Mouse (Mus musculus) v-Abl transformed pro-B cells (cell line): Measurements from ENCODE around the gene Evl.

Experiments used
- in situ Hi-C, 2 experiments: fragments of 400-800 bp; cut with MboI; formaldehyde crosslinking; loops; one replicate each; pipeline ENCODE4 v1.15.1; 2025; ENCODE audit not compliant: unreplicated experiment in 2 of 2

Gene Evl

DNA sequence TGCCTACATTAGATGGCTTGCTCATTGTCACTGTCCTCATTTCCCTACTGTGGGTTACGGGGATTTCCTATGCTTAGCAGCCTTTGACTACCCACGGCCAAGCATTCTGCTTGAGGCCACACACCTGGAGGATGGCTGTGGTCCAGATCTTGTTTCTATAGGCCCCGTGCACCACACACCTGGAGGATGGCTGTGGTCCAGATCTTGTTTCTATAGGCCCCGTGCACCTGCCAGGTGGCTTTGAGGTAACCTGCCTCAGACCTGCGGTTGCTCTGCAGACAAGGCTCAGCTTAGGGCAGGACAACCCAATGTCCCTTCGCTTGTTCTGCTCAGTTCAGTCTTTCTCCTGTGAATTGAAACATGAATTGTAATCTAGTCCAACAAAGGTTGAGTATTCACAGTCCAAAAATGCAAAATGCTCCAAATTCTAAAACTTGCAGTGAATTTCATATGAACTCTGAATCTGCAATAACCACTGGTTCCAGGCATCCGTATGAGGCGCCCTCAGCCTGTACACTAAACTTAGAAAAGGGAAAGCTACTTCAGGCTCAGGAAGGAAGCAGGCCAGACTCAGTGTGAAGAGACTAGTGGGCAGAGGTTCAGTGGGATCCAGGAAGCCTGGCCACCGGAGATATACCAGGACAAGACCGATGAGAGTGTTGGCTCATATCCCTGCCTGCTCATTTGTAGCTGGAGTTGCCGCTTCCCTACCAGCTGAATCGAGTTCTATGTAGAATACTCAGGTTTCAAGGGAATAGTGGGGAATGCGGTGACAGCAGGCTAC lies 127.9 kb downstream of the Evl start:
- in situ Hi-C loops = no loop called here

DNA sequence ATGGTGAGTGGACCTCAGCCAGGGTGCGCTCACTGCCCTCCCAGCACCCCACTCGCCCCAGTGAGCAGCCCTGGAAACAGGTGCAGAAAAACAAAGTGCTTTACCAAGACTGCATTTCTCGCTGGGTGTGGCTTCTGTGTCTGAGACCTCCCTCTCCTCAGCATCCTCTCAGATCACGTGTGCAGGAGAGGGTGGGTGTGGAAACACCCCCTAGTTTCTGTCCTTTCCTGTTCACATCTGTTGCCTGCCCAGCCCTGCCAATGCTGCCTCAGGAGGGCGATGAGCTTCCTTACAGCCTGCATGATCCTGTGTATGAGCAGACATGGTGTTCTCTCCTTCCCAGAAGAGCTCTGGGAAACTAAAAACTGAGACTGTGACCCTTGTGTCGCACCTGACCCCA lies 131.9 kb downstream of the Evl start:
- in situ Hi-C loops = no loop called here

DNA sequence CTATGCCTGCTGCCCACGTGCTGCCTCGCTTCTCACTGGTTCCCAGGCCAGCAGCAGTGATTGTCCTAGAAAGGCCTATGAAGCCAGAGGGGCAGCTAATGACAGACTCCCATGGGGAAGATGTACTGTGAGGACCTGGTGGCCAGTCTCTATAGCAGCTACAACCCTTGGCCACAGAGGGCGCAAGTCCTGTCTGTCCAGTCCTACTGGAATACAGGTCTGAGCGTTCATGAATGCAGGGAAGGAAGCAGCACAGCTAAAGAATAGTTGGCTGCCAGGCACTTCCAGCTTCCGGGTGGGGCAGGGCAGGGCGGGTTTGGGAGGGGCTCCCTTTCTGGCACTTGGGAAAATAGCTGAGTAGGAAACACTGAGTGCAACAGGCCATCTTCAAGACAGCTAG lies 132.4 kb downstream of the Evl start:
- in situ Hi-C loops = no loop called here

DNA sequence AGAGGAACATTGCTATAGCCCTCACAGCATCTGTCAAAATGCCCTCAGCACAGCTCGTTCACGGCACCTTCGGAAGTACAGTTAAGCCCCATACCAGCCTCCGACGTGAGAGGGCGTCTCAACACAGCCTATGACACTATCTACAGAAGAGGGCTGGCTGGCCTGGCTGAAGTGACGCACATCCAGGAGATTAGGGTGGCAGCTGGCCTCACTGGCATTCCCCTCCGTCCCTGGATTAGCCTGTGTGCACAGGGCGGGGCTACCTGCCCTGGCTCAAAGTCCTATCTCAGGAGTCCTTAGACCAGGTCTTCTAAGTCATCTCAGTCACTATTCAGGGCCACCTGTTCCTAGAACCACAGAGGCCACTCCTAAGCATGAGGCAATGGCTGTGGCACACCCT lies 134.6 kb downstream of the Evl start:
- in situ Hi-C loops = no loop called here

GRCm38 (mm10) chr12:108690529-108690928 lies 136.0 kb downstream of the Evl start:
- in situ Hi-C loops = no loop called here

DNA sequence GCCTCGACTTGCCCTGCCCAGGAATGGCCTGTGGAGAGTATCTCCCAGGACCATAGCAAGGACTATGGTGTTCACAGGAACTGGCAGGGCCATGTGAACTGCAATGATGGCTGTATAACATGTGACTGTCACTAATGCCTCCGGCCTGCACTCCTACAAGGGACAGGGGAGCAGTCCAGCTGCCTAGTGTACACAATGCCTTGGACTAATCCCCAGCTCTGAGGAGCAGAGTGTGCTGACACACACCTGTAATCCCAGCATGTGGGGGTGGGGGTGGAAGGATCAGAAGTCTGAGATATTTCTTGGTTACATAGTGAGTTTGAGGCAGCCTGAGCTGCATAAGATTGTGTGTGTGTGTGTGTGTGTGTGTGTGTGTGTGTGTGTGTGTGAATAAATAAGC lies 139.1 kb downstream of the Evl start:
- in situ Hi-C loops = no loop called here

DNA sequence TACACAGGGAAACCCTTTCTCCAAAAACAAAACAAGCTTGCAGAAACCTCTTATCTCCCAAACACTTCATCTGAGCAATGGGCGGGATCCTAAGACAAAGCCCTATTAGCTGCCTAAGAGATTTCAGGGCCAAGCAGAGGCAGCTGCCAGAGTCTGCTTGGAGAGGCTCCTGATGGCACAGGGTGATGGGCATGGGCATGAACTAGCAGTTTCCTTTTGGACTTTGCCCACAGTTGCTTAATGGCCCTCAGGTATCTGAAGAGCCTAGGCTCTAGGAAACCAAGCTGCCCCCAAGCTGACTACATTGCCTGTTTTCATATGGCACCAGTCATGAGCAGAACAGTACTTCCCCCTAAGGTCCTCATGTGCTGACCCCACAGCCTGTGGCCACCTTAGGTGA lies 139.7 kb downstream of the Evl start:
- in situ Hi-C loops = no loop called here

GRCm38 (mm10) chr12:108698697-108699471 lies 144.4 kb downstream of the Evl start:
- in situ Hi-C loops = no loop called here

DNA sequence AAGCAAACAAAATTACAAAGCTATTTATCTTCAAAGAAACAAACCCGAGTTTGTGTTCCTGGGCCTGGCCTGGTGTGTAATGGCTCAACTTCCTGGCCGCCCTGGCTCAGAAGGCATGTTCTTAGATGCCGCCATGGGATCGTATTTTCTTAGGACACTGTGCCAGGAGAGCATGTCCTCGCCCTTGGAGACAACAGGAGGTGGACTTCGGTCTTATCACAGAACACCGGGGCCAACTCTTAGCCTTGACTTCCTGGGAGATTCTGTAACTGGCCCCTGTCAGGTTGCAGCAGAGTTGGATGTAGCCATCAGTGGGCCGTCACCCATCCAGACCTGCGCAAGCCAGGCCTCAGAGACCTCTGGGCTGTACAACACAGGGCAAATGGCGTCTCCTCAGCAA lies 145.1 kb downstream of the Evl start:
- in situ Hi-C loops = no loop called here

DNA sequence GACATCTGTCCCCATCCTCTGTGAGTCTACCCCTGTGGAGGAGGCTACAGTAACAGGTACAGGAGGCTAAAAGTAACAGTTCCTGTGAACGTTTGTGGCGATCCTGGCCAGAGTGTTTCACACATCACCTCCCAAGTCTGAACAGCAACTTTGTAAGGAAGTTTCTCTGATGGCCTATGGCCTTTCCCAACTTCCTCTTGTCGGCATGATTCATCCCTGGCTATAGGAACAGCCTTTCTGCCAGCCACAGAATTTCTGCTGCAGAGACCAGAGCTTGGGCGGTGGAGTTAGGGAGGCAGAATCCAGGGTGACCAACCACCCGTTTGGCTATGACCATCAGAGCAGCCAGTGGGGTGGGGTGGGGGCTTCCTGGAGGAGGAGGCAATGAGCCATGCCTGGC lies 145.5 kb downstream of the Evl start:
- in situ Hi-C loops = loop anchor here in 1 of 2 experiments (25.0 kb wide), 2 partner anchors 1262 to 1662 kb away; no protein-coding TSS in a partner anchor

DNA sequence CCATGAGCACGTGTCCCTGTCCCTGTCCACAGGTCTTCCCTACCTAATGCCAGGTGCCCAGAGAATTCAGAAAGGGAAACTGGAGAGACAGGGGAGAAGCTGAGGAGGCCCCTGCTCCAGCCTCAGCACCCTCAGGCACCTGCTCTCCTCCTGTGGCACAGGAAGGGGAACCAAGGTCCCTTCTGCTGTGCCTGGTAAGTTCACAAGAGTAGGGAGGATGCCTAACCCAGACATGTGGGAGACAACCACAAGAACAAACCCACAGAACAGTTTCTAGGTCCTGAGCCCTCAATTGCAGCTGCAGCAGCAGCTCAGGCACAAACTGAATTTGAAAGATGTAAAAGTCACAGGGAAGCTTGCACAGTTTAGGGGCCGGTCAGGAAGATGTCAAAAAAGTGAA lies 146.7 kb downstream of the Evl start:
- in situ Hi-C loops = loop anchor here in 1 of 2 experiments (25.0 kb wide), 2 partner anchors 1261 to 1661 kb away; no protein-coding TSS in a partner anchor

GRCm38 (mm10) chr12:108702185-108702584 lies 147.7 kb downstream of the Evl start, which contains the start of gene Degs2:
TSS of gene Degs2 (minus strand) at chr12:108702315.
- in situ Hi-C loops = loop anchor here in 1 of 2 experiments (25.0 kb wide), 2 partner anchors 1260 to 1660 kb away; no protein-coding TSS in a partner anchor

- in situ Hi-C loops = loop anchor here in 1 of 2 experiments (25.0 kb wide), 2 partner anchors 1257 to 1657 kb away; no protein-coding TSS in a partner anchor
Observed at GRCm38 (mm10) chr12:108705486-108705885, 151.0 kb downstream of the Evl start.

DNA sequence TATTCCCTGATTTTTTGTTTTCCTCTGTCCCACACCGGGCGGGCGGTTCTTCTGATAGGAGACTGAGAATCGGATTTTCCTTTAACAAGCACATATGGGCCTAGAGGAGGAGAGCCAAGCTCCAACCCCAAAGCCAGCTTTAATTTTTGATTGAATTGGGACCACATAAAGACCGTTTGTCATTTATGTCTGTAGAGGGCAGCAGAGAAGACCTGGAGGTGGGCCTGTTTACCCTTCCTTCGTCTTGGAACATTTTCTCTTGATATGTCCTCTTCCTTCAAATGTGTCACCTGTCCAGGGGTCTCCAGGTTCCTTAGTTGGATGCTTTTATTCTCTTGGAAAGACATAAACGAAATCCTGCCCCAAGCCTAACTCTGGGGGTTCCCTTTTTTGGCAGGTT lies 151.6 kb downstream of the Evl start:
- in situ Hi-C loops = loop anchor here in 1 of 2 experiments (25.0 kb wide), 2 partner anchors 1256 to 1656 kb away; no protein-coding TSS in a partner anchor

DNA sequence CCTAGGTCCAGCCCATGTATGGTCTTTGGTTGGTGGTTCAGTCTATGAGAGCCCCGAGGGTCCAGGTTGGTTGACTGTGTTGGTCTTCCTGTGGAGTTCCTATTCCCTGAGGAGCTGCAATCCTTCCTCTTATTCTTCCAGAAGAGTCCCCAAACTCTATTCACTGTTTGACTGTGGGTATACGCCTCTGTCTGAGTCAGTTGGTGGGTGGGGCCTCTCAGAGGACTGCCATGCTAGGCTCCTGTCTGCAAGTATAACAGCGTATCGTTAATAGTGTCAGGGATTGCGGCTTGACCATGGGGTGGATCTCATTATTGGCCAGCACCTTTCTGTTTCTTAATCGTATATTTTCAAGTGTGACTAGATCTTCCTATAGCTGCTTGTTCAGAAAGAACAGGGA lies 154.9 kb downstream of the Evl start:
- in situ Hi-C loops = loop anchor here in 1 of 2 experiments (25.0 kb wide), 2 partner anchors 1253 to 1653 kb away; no protein-coding TSS in a partner anchor

DNA sequence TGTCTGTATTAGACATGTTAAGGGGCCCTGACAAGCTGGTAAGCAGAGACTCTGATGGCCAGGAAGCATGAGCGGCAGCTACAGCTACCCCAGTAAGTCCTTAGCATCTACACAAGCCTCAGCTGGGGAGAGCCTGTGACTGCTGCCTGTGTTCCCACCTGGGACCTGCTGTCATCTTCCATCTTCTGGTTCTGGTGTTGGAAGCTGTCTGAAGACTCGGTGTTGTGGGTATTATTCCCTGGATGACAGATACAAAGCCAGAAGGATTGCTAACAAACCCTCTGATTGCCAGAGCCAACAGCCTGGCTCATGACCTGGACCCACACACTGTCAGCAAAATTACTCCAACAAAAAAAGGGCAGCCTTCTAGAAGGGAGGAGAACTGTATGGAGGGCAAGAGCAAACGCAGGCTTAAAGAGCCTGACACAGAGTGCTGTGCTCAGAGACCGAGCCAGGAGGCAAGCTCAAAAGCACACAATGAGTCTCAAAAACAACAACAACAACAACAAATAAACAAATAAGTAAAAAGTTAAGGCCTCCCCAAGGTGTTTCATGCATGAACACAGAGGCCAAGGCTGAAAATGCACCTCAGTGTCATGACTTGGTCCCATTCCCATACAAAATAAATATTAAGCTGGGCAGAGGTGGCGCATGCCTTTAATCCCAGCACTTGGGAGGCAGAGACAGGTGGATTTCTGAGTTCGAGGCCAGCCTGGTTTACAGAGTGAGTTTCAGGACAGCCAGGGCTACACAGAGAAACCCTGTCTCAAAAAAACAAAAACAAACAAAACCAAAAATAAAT lies 155.6 kb downstream of the Evl start:
- in situ Hi-C loops = loop anchor here in 1 of 2 experiments (25.0 kb wide), 2 partner anchors 1252 to 1652 kb away; no protein-coding TSS in a partner anchor

DNA sequence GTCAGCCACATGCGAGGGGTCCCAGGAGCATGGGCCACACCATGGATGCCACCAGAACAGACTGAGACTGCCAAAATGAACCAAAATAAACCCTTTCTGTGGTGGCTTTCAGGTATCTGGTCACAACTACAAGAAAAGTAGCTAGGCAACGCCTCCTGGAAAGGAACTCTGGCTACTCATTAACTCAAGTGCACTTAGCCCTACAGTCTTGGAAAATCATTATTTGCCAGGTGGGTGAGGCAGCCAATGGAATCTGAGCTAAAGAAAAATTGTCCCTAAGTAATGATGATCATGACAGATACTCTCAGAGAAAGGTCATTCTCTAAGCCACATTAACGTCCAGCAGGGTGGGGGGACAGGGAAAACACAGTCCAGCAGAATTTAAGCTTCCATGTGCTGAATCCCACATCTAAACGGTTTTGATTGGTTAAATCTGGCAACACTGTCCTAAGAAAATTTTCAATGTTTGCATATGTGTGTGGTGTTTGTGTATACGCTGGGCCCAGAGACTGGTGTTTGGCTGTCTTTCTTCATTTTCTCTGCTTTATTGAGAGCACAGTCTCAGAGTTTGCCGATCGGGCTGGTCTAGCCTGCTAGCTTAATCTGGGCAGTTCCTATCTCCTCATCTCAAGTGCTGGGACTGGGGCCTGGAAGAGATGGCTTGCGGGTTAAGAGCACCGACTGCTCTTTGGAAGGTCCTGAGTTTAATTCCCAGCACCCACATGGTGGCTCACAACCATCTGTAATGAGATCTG lies 156.5 kb downstream of the Evl start:
- in situ Hi-C loops = loop anchor here in 1 of 2 experiments (25.0 kb wide), 2 partner anchors 1251 to 1651 kb away; no protein-coding TSS in a partner anchor

DNA sequence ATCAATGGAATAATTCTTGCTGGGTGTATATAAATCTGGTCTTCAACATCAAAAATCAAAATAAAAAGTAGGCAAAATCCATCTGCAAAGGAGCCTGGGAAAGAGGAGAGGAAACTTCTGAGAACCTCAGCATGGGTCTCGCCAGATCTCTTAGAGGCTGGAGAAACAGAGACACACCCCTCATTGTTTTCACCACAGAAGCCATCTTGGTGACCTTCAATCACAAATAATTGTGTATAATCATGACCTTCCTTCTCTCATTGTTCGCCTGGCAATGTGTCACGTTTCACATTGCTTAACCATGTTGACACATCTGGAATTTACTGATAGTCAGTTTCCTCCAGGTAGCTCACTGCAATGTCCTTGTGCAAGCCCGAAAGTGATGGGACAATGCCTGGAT lies 158.0 kb downstream of the Evl start:
- in situ Hi-C loops = loop anchor here in 1 of 2 experiments (25.0 kb wide), 2 partner anchors 1250 to 1650 kb away; no protein-coding TSS in a partner anchor

GRCm38 (mm10) chr12:108713972-108714371 lies 159.5 kb downstream of the Evl start:
- in situ Hi-C loops = loop anchor here in 1 of 2 experiments (25.0 kb wide), 2 partner anchors 1248 to 1648 kb away; no protein-coding TSS in a partner anchor
